Mouse (Mus musculus) c-Kit-positive CD71-positive TER-119-negative erythroid progenitor cells, embryonic 14.5 days (primary cell): Measurements from ENCODE around the gene Kctd10.

Experiments used
- DNase-seq: peaks from one replicate; pipeline ENCODE4 v3.0.0-alpha.2; 2013; ENCODE audit warnings: low read depth

Gene Kctd10

GRCm38 (mm10) chr5:114378936-114379335 is 1.4 kb downstream of the Kctd10 start:
- DNase-seq: no peak

- no peak for DNase-seq
Observed at GRCm38 (mm10) chr5:114378177-114378920, 2.0 kb downstream of the Kctd10 start.

GRCm38 (mm10) chr5:114374409-114375213 is 5.7 kb downstream of the Kctd10 start:
- no peak for DNase-seq

GRCm38 (mm10) chr5:114373581-114373980 is 6.7 kb downstream of the Kctd10 start:
- DNase-seq: no peak

GRCm38 (mm10) chr5:114373174-114373573 is 7.1 kb downstream of the Kctd10 start:
- no peak for DNase-seq

GRCm38 (mm10) chr5:114372565-114372964 is 7.7 kb downstream of the Kctd10 start:
- DNase-seq: no peak

GRCm38 (mm10) chr5:114371731-114372473 is 8.4 kb downstream of the Kctd10 start:
- no peak for DNase-seq

GRCm38 (mm10) chr5:114371331-114371730 is 9.0 kb downstream of the Kctd10 start:
- DNase-seq: no peak

- DNase-seq: no peak
Observed at GRCm38 (mm10) chr5:114370371-114370776, 9.9 kb downstream of the Kctd10 start.

- DNase-seq: no peak
Observed at GRCm38 (mm10) chr5:114369921-114370320, 10.4 kb downstream of the Kctd10 start.

- DNase-seq: no peak
Observed at GRCm38 (mm10) chr5:114368803-114369496, 11.4 kb downstream of the Kctd10 start.

- DNase-seq: no peak
Observed at GRCm38 (mm10) chr5:114368121-114368520, 12.2 kb downstream of the Kctd10 start.

GRCm38 (mm10) chr5:114365043-114365752 is 15.1 kb downstream of the Kctd10 start:
- no peak for DNase-seq

GRCm38 (mm10) chr5:114360968-114361367 is 19.3 kb downstream of the Kctd10 start:
- no peak for DNase-seq

- no peak for DNase-seq
Observed at GRCm38 (mm10) chr5:114359586-114359985, 20.7 kb downstream of the Kctd10 start.

GRCm38 (mm10) chr5:114358833-114359232 is 21.5 kb downstream of the Kctd10 start:
- DNase-seq: no peak

- no peak for DNase-seq
Observed at GRCm38 (mm10) chr5:114356936-114357751, 23.2 kb downstream of the Kctd10 start.

- no peak for DNase-seq
Observed at GRCm38 (mm10) chr5:114356250-114356935, 23.9 kb downstream of the Kctd10 start.

- DNase-seq: no peak
Observed at GRCm38 (mm10) chr5:114351490-114351889, 28.8 kb downstream of the Kctd10 start.

- no peak for DNase-seq
Observed at GRCm38 (mm10) chr5:114347005-114347404, 33.3 kb downstream of the Kctd10 start.
